Mouse (Mus musculus): ENCODE data around the gene Zfp93.

GRCm38 (mm10) chr7:24269667-24270287 is 443 bp upstream of the Zfp93 start:
- TF ChIP-seq CTCF (IDR thresholded peaks at IDR 0.05; ENCODE audit: low read depth) (no peak), EP300 (IDR thresholded peaks at IDR 0.05; ENCODE audit: low read depth) (no peak)
